Mouse (Mus musculus) layer of hippocampus, adult 18-20 months (tissue): Measurements from ENCODE around the gene Fam57b. TPM values are rescaled to one million over a fixed set of nuclear protein-coding genes. Genes with fewer than 3 reads are reported as not detected.

Experiments used
- DNase-seq, 2 experiments: peaks; one replicate each; pipeline ENCODE4 v3.0.0; 2022; ENCODE audit warnings: low spot score in 2 of 2
- total RNA-seq, 2 experiments: library from RNA; stranded (reverse); gene quantifications; 2 replicates each; pipeline ENCODE4 v1.2.3; 2021

Gene Fam57b
- total RNA-seq, 2 experiments from 2014 or later, result 62.4 to 68.1 TPM

GRCm38 (mm10) chr7:126823202-126823711 lies 25.8 kb downstream of the Fam57b start:
- no peak for DNase-seq

- no peak for DNase-seq
These were observed 26.5 kb downstream of the Fam57b start for GRCm38 (mm10) chr7:126823940-126824339.

GRCm38 (mm10) chr7:126825403-126825802 lies 27.9 kb downstream of the Fam57b start:
- DNase-seq, result no peak

DNA sequence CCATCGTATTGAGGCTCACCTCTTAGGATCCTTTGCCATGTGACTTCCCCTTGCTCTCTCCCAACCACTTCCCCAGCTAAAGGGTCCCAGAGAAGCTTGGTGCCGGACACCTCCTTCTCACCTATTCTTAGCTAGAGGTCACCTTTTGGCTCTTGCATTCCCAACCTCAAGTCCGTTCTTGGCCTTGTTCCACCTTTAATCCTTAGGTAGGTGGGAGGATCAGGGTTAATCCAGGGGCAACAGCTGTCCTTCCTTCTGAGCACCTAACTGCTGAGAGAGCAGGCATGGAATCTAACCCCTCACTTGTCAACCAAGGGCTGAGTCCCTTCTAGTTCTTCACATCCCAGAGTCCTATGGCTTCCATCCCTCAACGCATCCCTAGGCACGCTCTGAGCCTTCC lies 28.5 kb downstream of the Fam57b start:
- no peak for DNase-seq

- DNase-seq, result no peak
These were observed 34.1 kb downstream of the Fam57b start, which contains the start of gene 4930451I11Rik for GRCm38 (mm10) chr7:126831539-126831938. Gene 4930451I11Rik, minus strand, starts transcription at chr7:126831639.

DNA sequence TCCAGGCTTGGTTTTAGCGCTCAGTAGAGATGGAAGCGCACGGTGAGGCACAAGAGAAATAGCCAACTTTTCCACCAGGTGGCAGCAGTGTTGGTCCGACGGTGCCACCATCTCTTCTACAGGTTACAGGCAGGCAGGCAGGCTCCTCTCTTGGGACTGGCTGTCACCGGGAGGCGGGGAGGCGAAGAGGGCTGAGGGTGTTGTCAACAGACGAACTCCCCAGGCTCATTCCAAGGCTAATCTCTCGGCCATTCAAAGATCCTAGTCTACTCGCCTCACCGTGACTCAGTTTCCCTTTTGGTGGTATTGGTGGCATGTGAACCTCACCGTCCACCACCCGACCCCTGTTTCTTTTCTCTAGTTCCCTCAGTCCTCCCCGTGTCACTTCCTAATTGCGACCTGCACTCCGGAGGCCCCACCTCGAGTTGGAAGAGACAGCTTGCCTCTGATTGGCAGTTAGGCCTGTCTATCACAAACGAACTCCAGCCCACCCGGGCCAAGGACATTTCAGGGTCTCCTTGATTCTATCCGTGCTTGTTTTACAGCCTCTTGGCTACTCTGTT lies 34.6 kb downstream of the Fam57b start:
- DNase-seq, result peak; percentile 72 to 86

DNA sequence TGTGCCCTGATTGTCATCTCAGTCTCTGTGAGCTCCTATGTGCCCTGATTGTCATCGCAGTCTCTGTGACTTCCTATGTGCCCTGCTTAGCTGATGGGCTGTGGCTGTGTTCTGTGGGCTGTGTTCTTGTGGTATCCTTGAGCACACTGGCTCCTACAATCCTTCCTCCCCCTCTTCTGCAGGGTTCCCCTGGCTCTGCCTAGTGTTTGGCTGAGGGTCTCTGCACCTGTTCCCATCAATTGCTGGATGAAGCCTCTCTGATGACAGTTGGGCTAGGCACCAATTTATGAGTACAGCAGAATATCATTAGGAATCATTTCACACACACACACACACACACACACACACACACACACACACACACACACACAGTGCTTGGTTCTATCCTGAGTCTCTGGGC lies 35.8 kb downstream of the Fam57b start:
- no peak for DNase-seq

DNA sequence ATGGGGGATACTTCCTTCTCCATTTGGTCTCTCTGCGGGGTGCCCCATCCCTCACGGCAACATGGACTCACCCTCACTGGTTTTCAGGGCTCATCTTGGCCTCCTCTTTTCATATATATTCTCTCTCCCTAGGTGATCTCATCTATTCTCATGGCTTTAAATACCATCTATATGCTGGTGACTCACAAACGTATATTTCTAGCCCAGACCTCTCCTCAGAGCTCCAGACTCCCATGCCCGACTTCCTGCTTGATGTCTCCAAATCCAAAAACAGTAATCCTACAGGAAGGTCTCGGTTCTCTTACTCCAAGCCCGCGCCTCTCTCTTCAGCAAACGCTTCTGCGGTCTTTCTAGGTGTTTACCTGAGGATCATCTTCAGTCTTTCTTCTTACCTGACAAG lies 45.8 kb downstream of the Fam57b start:
- no peak for DNase-seq

DNA sequence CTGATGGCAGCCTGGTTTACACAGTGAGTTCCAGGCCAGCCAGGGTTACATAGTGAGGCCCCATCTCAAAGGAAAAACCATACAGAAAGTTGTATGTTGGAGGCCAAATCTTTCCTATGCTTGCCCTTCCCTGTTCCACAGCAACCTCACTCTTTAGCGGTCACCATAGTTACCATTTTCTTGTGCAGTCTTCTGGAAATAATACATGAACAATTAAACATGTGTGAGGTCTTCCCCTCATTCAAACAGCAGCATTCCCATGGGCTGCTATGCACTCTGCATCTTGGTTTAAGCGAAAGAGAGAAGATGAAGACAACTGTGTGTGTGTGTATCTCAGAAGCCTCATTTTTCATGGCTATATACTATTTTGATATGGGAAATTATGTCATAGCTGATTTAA lies 48.0 kb downstream of the Fam57b start:
- no peak for DNase-seq

DNA sequence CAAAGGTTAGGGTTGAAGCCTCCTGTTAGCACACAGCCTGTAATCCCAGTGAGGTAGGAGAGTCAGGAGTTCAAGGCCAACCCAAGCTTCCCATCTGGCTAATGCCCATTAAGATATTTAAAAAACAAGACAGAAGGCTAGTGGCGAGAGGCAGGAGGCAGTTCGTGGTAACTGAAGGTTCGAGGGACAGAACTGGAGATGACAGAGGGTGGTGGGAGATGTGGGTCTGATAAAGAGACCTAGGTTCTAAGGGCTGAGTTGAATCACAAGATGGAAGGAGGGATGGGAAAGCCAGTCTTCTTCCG lies 49.6 kb downstream of the Fam57b start, which contains the start of gene Doc2a:
Doc2a (plus strand) TSS at position 301 of the 305 bp plus-strand sequence.
- DNase-seq, result no peak

DNA sequence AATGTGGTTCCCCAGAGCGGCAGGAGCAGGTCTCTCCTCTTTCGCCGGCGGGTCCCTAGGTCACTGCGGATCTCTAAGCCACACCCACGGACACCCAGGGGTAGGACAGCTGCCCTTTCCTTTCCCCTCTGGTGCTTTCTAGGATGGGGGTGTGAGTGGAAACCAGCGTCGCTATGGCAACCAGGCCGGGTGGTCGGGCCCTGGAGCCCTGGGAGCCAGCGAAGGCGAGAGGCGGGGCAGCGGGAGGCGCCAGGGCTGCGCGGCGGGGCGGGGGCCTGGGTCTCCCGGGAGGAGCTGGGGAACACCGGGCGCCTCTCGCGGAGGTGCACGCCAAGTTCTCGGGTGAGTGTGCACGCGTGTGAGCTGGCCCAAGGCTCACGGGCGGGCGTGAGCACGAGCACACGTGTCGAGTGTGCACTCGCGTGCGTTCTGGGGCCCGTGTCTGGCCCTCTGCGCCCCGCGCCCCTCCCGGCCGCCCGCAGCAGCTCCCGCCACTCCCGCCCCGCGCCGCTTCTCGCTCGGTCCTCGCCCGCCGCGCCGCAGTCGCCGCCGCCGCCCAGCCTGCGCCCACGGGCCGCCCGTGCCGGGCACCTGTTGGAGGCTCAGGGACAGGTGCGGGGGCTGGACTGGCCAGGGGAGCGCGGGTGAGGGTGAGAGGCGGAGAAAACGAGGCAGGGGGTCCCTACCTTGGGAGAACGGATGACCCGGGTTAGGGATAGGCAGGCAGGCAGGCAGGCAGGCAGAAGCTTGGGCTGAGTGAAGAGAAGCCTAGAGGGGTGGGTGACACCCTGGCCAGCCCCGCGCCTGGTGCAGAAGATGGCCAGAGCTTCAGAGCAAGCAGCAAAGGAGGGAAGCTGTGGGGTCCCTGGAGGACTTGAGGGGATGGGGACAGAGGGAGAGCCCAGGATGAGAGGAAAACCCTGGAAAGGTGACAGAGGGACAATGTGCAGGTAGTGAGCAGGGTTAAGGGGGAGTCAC lies 50.2 kb downstream of the Fam57b start:
- DNase-seq, result no peak

DNA sequence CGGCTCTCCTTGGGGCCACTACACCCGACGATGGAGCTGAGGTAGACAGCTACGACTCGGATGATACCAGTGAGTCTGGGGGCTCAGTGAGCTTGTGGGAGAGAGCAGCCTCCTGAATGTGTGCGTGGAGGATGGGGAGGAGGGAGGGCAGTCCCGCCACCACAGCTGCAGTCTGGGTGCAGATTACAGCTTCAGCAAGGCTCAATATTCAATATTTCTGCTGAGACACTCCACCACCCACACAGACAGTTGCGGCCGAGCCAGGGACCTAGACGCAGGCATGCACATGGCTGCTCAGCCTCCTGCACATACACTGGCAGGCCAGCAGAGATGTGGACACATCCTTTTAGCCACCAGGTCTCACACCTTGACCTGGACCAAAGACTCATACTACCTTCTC lies 51.3 kb downstream of the Fam57b start:
- no peak for DNase-seq

GRCm38 (mm10) chr7:126850161-126850560 lies 52.7 kb downstream of the Fam57b start:
- DNase-seq, result no peak

DNA sequence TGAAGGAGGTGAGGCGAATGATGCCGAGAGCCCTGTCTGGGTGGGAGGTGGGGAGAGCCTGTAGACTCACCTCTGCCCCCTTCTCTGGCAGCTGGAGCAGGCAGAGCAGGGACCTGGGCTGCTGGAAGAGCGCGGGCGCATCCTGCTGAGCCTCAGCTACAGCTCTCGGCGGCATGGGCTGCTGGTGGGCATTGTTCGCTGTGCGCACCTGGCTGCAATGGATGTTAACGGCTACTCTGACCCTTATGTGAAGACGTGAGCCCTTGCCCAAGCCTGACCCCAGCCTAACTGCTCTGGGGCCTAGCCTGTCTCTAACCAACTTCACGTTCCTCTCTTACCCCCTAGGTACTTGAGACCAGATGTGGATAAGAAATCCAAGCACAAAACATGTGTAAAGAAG lies 53.7 kb downstream of the Fam57b start:
- DNase-seq, result no peak

DNA sequence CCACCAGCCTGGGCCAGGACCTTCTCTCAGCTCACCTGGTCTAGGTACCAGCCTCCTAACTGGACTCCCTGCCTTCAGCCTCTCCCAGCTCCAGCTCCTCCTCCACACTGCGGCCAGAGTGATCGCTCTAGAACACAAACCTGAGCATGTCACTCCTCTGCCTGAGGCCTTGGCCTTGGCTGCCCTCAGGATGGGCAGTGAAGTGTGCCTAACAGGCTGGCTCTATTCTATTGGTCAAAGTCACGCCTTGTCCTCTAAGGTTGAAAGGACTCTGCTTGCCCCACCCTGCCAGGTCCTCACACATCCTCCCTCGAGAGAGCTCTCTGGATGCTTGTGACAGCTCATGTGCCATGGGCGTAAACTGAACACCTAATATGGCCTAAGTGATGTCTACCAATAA lies 56.0 kb downstream of the Fam57b start:
- no peak for DNase-seq

GRCm38 (mm10) chr7:126855641-126856040 lies 58.2 kb downstream of the Fam57b start:
- DNase-seq, result no peak

GRCm38 (mm10) chr7:126856741-126857420 lies 59.4 kb downstream of the Fam57b start:
- no peak for DNase-seq

GRCm38 (mm10) chr7:126860987-126861386 lies 63.5 kb downstream of the Fam57b start:
- no peak for DNase-seq

DNA sequence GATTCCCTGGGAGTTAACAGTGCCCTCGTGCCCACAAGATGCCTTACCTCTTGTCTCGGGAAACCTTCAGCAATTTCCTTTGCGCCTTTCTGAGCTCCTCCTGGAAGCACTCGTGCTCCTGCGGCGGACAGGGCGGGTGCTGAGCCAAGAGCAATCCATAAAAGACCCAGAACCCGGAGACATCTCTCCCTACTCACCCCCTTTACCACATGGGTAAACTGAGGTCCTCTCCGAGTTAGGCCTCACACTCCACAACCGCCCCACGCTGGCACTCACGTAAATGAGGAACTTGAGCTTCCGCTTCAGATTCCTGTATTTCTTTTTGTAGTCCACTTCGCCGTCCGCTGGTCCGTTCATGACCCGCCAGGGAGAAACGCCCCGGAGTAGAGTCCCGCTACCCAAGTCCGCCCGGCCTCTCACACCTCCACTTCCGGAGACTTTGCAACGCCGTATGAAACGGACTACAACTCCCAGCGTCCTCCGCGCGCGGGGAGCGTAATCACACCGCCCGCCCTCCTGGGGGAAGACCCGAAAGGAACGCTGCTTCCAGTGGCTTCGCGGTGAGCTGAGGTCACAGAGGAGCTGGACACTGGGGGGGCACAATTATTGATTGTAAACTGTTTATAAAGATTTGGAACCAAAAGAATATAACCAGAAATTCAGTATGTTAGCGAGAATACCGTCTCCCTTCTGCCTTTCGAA lies 64.1 kb downstream of the Fam57b start, which contains the start of gene Hirip3:
Hirip3 (plus strand) TSS at position 544 of the 702 bp plus-strand sequence.
- DNase-seq, result peak; percentile 94 to 96

DNA sequence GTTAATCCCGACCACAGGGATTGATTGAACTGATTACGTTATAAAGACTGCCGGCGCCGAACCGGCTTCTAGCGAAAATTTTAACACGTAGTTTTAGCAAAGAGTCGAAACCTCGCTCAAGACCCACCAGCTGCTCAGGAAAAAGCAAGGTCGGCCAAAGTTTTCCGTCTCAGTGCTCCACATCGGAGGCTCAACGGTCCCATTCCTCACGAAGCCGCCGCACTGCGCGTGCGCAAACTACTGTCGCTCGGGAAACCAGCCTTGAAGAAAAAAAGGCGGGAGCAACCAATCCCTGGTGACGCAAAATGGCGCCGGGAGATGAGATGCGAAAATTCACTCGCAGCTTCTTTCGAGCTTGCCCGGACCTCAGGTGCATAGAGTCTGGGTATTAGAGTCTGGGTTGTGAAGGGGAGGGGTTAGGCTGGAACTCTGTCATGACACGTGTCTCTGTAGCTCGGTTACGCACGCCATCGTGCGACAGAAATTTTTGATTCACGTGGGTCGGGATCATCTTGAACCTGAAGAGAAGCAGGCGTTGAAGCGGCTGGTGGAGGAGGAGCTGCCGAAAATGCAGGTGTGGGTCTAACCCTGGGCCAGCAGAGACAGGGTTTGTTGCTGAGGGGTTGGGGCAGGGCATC lies 64.8 kb downstream of the Fam57b start, which contains the start of gene Ino80e:
Ino80e (minus strand) TSS at position 231 of the 638 bp plus-strand sequence.
- peak; percentile 92 to 96 for DNase-seq
